Mouse (Mus musculus) forebrain, embryonic 15.5 days (tissue): ENCODE measurements at regions not wholly inside any gene's neighbourhood (a gene's known extent, or its start where the extent isn't known, plus 50 kb on each side); places are given as distances from the start of the nearest gene placed in this dataset.
A peak's percentile ranks its signal among the peaks of the same experiment; 100 is the strongest.

ENCODE experiments used
- ATAC-seq: fragments of 200-750 bp; cut with Nextera tagmentation; replicated peaks from 2 replicates; pipeline ENCODE4 v1.8.0; 2017; ENCODE audit warnings: mild to moderate bottlenecking, moderate TSS enrichment, moderate library complexity
- H3K27ac ChIP-seq: fragments of 300-500 bp; sonication (generic); replicated peaks from 2 replicates; pipeline ENCODE4 v1.5.1; 2015; ENCODE audit warnings: mild to moderate bottlenecking, inconsistent platforms
- H3K27me3 ChIP-seq: fragments of 300-500 bp; sonication (generic); 2 replicates; pipeline ENCODE4 v1.6.1; 2015; ENCODE audit warnings: inconsistent platforms
- H3K36me3 ChIP-seq: fragments of 300-500 bp; sonication (generic); 2 replicates; pipeline ENCODE4 v1.6.1; 2015; ENCODE audit warnings: mild to moderate bottlenecking, inconsistent platforms
- H3K4me1 ChIP-seq: fragments of 300-500 bp; sonication (generic); 2 replicates; pipeline ENCODE4 v1.6.1; 2015; ENCODE audit warnings: inconsistent platforms
- H3K4me2 ChIP-seq: fragments of 300-500 bp; sonication (generic); replicated peaks from 2 replicates; pipeline ENCODE4 v1.6.1; 2015; ENCODE audit warnings: mild to moderate bottlenecking, inconsistent platforms
- H3K4me3 ChIP-seq: fragments of 300-500 bp; sonication (generic); 2 replicates; pipeline ENCODE4 v1.5.1; 2015; ENCODE audit warnings: mild to moderate bottlenecking, inconsistent platforms
- H3K9ac ChIP-seq: fragments of 300-500 bp; sonication (generic); replicated peaks from 2 replicates; pipeline ENCODE4 v1.6.1; 2015; ENCODE audit warnings: mild to moderate bottlenecking, inconsistent platforms
- H3K9me3 ChIP-seq: fragments of 300-500 bp; sonication (generic); 2 replicates; pipeline ENCODE4 v1.6.1; 2016; ENCODE audit warnings: inconsistent platforms
- WGBS: fragments of 180-500 bp; shearing (Covaris S2); methylation state at CpG from one replicate; pipeline ENCODE4 v1.1.7; 2015; ENCODE audit warnings: mixed read lengths; 5-methylcytosine and 5-hydroxymethylcytosine counted together

- no peaks in the 10 kb centered on the region for H3K4me1 ChIP-seq
- WGBS: 75% methylated on average over 4 of the region's 4 CpGs
- H3K4me3 ChIP-seq: no peak overlapping the region
- ATAC-seq: no peak
- H3K36me3 ChIP-seq: no peaks in the 10 kb centered on the region
- no peak overlapping the region for H3K9ac ChIP-seq
- H3K4me2 ChIP-seq: no peak overlapping the region
- H3K9me3 ChIP-seq: no peaks in the 10 kb centered on the region
- H3K27me3 ChIP-seq: no peaks in the 10 kb centered on the region
- no peak overlapping the region for H3K27ac ChIP-seq
These were observed 350.8 kb upstream of the Ascc3 start for GRCm38 (mm10) chr10:50241645-50242044.

GRCm38 (mm10) chr10:50203587-50203986, 388.9 kb upstream of the Ascc3 start:
- Histone ChIP-seq H3K27me3 (no peaks in the 10 kb centered on the region), H3K4me3 (no peak overlapping the region), H3K27ac (no peak overlapping the region), H3K36me3 (no peaks in the 10 kb centered on the region), H3K9me3 (no peaks in the 10 kb centered on the region), H3K4me2 (no peak overlapping the region), H3K4me1 (peaks cover 6% of the 10 kb centered on the region), H3K9ac (no peak overlapping the region)
- no peak for ATAC-seq
- 68% methylated on average over 2 of the region's 2 CpGs for WGBS

- H3K27ac ChIP-seq: no peak overlapping the region
- no peaks in the 10 kb centered on the region for H3K9me3 ChIP-seq
- H3K27me3 ChIP-seq: no peaks in the 10 kb centered on the region
- H3K4me2 ChIP-seq: no peak overlapping the region
- WGBS: 56% methylated on average over 2 of the region's 2 CpGs
- no peak overlapping the region for H3K4me3 ChIP-seq
- peaks cover 9% of the 10 kb centered on the region for H3K4me1 ChIP-seq
- ATAC-seq: no peak
- no peaks in the 10 kb centered on the region for H3K36me3 ChIP-seq
- no peak overlapping the region for H3K9ac ChIP-seq
These were observed 390.8 kb upstream of the Ascc3 start for GRCm38 (mm10) chr10:50201691-50202090.

- no peak overlapping the region for H3K4me2 ChIP-seq
- H3K4me3 ChIP-seq: no peak overlapping the region
- no peak overlapping the region for H3K27ac ChIP-seq
- H3K9ac ChIP-seq: no peak overlapping the region
- peak; percentile 91 for ATAC-seq
- peaks cover 9% of the 10 kb centered on the region for H3K4me1 ChIP-seq
- no peaks in the 10 kb centered on the region for H3K36me3 ChIP-seq
- H3K27me3 ChIP-seq: no peaks in the 10 kb centered on the region
- H3K9me3 ChIP-seq: no peaks in the 10 kb centered on the region
These were observed 392.6 kb upstream of the Ascc3 start for GRCm38 (mm10) chr10:50199857-50200256.

GRCm38 (mm10) chr10:50197897-50198538, 394.5 kb upstream of the Ascc3 start:
- Histone ChIP-seq H3K4me2 (no peak overlapping the region), H3K9me3 (no peaks in the 10 kb centered on the region), H3K36me3 (no peaks in the 10 kb centered on the region), H3K27me3 (no peaks in the 10 kb centered on the region), H3K4me3 (no peak overlapping the region), H3K9ac (no peak overlapping the region), H3K4me1 (peaks cover 9% of the 10 kb centered on the region), H3K27ac (no peak overlapping the region)
- 0 out of 2 replicates have a peak, but pooled peaks have one; percentile 39 for ATAC-seq
- 55% methylated on average over 5 of the region's 5 CpGs for WGBS

- ATAC-seq: no peak
- H3K27ac ChIP-seq: no peak overlapping the region
- H3K27me3 ChIP-seq: no peaks in the 10 kb centered on the region
- no peak overlapping the region for H3K4me2 ChIP-seq
- H3K4me1 ChIP-seq: no peaks in the 10 kb centered on the region
- H3K9ac ChIP-seq: no peak overlapping the region
- 43% methylated on average over 4 of the region's 4 CpGs for WGBS
- no peak overlapping the region for H3K4me3 ChIP-seq
- no peaks in the 10 kb centered on the region for H3K9me3 ChIP-seq
- no peaks in the 10 kb centered on the region for H3K36me3 ChIP-seq
These were observed 401.7 kb upstream of the Grik2 start for GRCm38 (mm10) chr10:50190276-50190675.

GRCm38 (mm10) chr10:50169116-50169515, 380.6 kb upstream of the Grik2 start:
- no peaks in the 10 kb centered on the region for H3K27me3 ChIP-seq

GRCm38 (mm10) chr10:50138351-50138750, 349.8 kb upstream of the Grik2 start:
- Histone ChIP-seq H3K4me1 (no peaks in the 10 kb centered on the region), H3K27me3 (no peaks in the 10 kb centered on the region), H3K4me2 (no peak overlapping the region), H3K27ac (no peak overlapping the region), H3K36me3 (no peaks in the 10 kb centered on the region), H3K9me3 (no peaks in the 10 kb centered on the region), H3K9ac (no peak overlapping the region), H3K4me3 (no peak overlapping the region)
- WGBS: 82% methylated on average over 1 of the region's 1 CpGs
- ATAC-seq: no peak

More at GRCm38 (mm10) chr10:50169116-50169515, 380.6 kb upstream of the Grik2 start:
- H3K4me3 ChIP-seq: no peak overlapping the region
- H3K9me3 ChIP-seq: no peaks in the 10 kb centered on the region
- no peak overlapping the region for H3K27ac ChIP-seq
- H3K9ac ChIP-seq: no peak overlapping the region
- no peaks in the 10 kb centered on the region for H3K36me3 ChIP-seq
- 68% methylated on average over 6 of the region's 6 CpGs for WGBS
- no peak overlapping the region for H3K4me2 ChIP-seq
- H3K4me1 ChIP-seq: no peaks in the 10 kb centered on the region
- ATAC-seq: no peak

- H3K9ac ChIP-seq: no peak overlapping the region
- no peaks in the 10 kb centered on the region for H3K9me3 ChIP-seq
- no peaks in the 10 kb centered on the region for H3K36me3 ChIP-seq
- no peak overlapping the region for H3K27ac ChIP-seq
- H3K4me2 ChIP-seq: no peak overlapping the region
- peak; percentile 63; the same call in 1 of the 2 replicates for ATAC-seq
- no peaks in the 10 kb centered on the region for H3K27me3 ChIP-seq
- H3K4me1 ChIP-seq: no peaks in the 10 kb centered on the region
- H3K4me3 ChIP-seq: no peak overlapping the region
- 63% methylated on average over 7 of the region's 7 CpGs for WGBS
These were observed 349.2 kb upstream of the Grik2 start for GRCm38 (mm10) chr10:50137783-50138182.

GRCm38 (mm10) chr10:50136165-50136564, 347.6 kb upstream of the Grik2 start:
- Histone ChIP-seq H3K27ac (no peak overlapping the region), H3K4me3 (no peak overlapping the region), H3K4me1 (no peaks in the 10 kb centered on the region), H3K4me2 (no peak overlapping the region), H3K36me3 (no peaks in the 10 kb centered on the region), H3K27me3 (no peaks in the 10 kb centered on the region), H3K9ac (no peak overlapping the region), H3K9me3 (no peaks in the 10 kb centered on the region)
- ATAC-seq: no peak
- WGBS: 93% methylated on average over 1 of the region's 1 CpGs

- no peak overlapping the region for H3K27ac ChIP-seq
- no peak for ATAC-seq
- WGBS: 38% methylated on average over 1 of the region's 1 CpGs
- H3K4me3 ChIP-seq: no peak overlapping the region
- no peak overlapping the region for H3K9ac ChIP-seq
- no peaks in the 10 kb centered on the region for H3K9me3 ChIP-seq
- no peak overlapping the region for H3K4me2 ChIP-seq
- no peaks in the 10 kb centered on the region for H3K36me3 ChIP-seq
- no peaks in the 10 kb centered on the region for H3K4me1 ChIP-seq
- no peaks in the 10 kb centered on the region for H3K27me3 ChIP-seq
These were observed 346.9 kb upstream of the Grik2 start for GRCm38 (mm10) chr10:50135499-50135898.
